Mouse (Mus musculus) kidney, adult 2 months (tissue): ENCODE results near the gene Cbr2.
"Not testable (repeated sequence)": the region's sequence is repeated elsewhere in the genome, so short reads cannot be mapped to it uniquely, and the experiment has no call there.

Experiments used
- CTCF ChIP-seq: fragments of 200-500 bp; conservative IDR thresholded peaks from 2 replicates; pipeline ENCODE4 v1.5.1; 2011; ENCODE audit warnings: low read depth, mild to moderate bottlenecking, control low read depth, low read length, moderate library complexity, mixed read lengths; ENCODE audit not compliant: insufficient read depth, insufficient read length
- POLR2A ChIP-seq: fragments of 200-500 bp; IDR thresholded peaks from one replicate; pipeline ENCODE4 v1.6.1; 2011; ENCODE audit warnings: low read depth, low read length, control low read depth

GRCm38 (mm10) chr11:120763121-120763999 lies 31.4 kb upstream of the Cbr2 start:
- TF ChIP-seq CTCF, POLR2A: not testable (repeated sequence)
